Mouse (Mus musculus) neural tube, embryonic 10.5 days (tissue): ENCODE results near the gene Chn2.

Experiments
- DNase-seq: peaks from one replicate; pipeline ENCODE4 v3.0.0-alpha.2; 2017; ENCODE audit warnings: low spot score; ENCODE audit errors: extremely low spot score

Gene Chn2

GRCm38 (mm10) chr6:54041386-54042043, 2.2 kb downstream of the Chn2 start:
- no peak for DNase-seq

- no peak for DNase-seq
Observed at GRCm38 (mm10) chr6:54042142-54042541, 2.8 kb downstream of the Chn2 start.

GRCm38 (mm10) chr6:54043536-54043935, 4.2 kb downstream of the Chn2 start:
- no peak for DNase-seq

- no peak for DNase-seq
Observed at GRCm38 (mm10) chr6:54045748-54046721, 6.7 kb downstream of the Chn2 start.

- no peak for DNase-seq
Observed at GRCm38 (mm10) chr6:54046884-54047747, 7.8 kb downstream of the Chn2 start.

DNA sequence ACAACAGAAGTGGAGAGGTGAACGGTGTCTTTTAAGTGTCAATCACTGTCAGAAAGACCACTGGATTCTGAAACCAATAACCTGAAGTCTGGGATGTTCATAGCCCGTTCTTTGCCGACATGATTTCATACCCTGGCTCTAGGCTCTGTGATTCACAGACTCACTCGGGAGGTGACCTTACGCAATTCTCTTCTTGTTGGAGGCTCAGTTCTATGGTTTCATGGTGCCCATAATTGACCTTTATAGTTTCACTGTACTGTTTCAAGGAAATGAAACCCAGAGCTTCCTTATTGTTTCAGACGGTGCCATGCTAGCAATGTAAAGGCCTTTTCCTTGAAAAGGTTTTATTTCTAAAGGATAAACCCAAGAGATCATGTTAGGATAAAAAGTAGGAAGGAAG, 9.4 kb downstream of the Chn2 start:
- DNase-seq = no peak

DNA sequence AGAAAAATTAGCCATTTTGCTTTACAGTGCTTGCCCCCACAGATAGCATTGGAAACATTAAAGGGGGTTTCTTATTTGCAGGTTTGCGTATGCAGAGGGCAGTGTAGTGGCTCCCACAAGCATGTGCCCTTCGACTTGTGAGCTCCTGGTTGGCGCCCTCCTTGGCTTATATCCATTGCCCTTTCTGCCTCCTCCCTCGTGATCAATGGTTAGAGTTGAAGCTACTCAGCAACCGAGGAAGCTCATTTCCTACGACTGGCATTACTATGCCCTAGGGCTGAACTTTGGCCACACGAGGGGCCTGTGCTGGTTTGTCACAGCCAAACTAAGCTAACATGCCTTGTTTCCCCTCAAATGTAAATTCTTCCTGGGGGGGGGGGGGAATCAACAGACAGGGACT, 11.8 kb downstream of the Chn2 start:
- no peak for DNase-seq

- no peak for DNase-seq
Observed at GRCm38 (mm10) chr6:54052124-54052523, 12.8 kb downstream of the Chn2 start.

- no peak for DNase-seq
Observed at GRCm38 (mm10) chr6:54052666-54053065, 13.3 kb downstream of the Chn2 start.

DNA sequence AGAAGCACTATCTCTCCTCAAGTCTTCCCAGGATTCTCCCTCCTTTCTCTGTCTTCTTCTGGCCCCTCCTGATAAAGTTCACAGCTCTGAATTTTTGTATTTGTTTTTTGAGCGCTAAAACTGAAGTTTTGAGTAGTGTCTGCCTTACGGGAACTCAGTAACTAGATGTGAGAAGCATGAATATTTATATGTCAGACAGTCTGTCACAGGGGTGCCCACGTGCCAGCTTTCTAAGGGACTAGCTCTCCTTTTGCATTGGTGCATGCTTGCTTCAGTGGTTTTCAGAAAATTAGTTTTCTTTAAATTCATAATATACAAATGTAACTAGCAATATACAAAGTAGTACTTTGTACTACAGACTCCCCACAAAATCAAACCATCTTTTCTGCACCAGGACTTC, 14.0 kb downstream of the Chn2 start:
- DNase-seq = no peak

DNA sequence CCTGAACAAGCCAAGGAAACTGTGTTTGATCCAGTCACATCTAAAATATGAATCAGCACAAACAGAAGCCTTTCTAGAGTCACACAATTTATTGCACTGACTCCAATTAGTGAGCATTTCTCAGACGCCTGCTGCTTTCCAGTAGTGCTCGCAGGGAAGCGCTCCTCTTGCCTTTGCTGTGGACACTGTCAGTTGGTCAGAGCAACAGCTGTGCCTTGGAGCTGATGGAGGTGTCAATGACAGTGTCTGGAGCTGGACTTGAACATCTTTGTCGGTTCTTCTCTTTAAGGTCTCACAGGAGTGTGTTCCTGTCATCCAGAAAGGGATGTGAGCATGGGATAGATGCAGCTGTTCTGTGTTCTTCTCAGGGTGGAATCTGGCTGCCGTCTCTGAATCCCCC, 16.0 kb downstream of the Chn2 start:
- no peak for DNase-seq

- no peak for DNase-seq
Observed at GRCm38 (mm10) chr6:54056548-54057532, 17.5 kb downstream of the Chn2 start.

DNA sequence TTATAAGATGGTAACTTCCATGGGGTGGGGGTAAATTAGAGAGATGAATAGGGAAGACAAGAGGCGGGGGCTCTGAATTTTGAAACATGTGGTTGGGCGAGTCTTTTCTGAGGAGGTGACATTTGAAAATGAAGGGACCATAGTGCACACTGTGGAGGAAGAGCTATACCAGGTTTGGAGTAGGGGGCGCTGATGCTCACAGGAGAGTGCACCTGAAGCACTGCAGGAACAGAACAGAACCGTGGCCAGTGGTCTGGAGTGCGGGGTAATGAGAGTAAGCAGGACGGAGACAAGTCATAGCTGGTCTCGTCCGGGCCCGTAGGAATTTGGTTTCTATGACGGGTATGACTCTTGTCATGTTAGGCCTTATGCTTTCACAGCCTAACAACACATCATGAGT, 18.3 kb downstream of the Chn2 start:
- DNase-seq = no peak

GRCm38 (mm10) chr6:54058837-54059236, 19.5 kb downstream of the Chn2 start:
- DNase-seq = no peak

GRCm38 (mm10) chr6:54060258-54060657, 20.9 kb downstream of the Chn2 start:
- DNase-seq = no peak

- DNase-seq = no peak
Observed at GRCm38 (mm10) chr6:54061375-54061774, 22.0 kb downstream of the Chn2 start.

DNA sequence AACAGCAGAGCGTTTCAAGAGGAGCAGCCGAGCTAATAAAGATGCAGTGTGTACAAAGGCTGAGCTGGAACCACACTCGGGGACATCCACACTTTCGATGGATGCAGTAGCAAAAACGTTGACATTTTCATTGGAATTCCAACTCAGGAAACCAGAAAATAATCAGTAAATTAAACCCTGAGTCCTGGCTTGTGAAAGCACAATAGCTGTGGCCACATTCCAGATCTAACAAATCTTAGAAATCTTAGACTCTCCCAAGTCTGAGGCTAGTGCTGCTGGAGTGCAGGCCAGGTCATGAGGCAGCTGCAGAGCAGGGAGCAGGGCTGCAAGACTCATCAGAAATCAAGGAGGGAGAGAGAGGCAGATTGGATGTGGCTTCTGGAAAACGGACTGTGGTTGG, 24.5 kb downstream of the Chn2 start:
- no peak for DNase-seq

DNA sequence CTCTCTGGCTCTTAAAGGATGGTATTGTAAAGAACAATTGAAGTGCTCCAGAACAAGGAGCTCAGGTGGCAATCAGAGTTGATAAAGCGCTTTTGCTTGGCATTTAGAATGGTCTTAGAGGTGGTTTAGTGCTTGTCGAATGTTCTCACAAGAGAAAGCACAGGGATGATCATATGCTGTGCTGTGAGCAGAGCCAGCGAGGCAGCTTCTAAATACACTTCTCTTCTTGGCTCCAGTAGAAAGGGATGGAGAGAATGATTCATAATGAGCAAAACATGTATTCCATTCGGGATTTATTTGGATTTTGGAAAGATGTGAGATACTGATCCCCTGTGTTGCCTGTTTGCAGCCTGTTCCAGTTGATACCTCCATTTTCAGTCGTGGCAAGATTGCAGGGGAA, 28.0 kb downstream of the Chn2 start:
- DNase-seq = no peak

GRCm38 (mm10) chr6:54068882-54069281, 29.5 kb downstream of the Chn2 start:
- DNase-seq = no peak

- DNase-seq = no peak
Observed at GRCm38 (mm10) chr6:54070736-54071135, 31.4 kb downstream of the Chn2 start.

DNA sequence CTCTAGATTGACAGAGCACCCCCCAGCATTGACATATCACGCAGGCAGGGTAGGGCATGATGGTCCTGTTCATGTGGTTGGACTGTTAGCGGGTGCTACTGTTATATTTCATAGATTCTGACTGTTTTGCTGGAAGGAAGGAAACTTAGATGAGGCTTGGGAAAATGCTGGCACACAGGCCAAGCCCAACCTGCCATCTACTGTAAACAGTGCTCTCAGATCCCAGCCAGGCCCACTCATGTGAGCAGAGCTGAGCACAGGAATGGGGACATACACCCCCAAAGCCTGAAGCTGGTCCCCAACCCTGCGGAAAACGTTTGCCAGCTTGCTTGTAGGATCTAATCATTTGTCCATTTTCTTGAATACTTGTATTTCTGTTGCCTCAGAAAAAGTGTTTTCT, 32.1 kb downstream of the Chn2 start:
- DNase-seq = no peak
